Mouse (Mus musculus): ENCODE results near the gene Ccdc106. TPM values are rescaled to one million over a fixed set of nuclear protein-coding genes. Genes with fewer than 3 reads are reported as not detected.

Ccdc106 gene
- polyA plus RNA-seq, 1 experiment from 2014 or later, result 4.7 TPM

- Histone ChIP-seq H3K27me3 (ENCODE audit: poor library complexity, severe bottlenecking) (no peaks in the 10 kb centered on the region), H3K36me3 (replicated peaks) (peaks cover 60% of the 10 kb centered on the region), H3K27ac (no peak overlapping the region), H3K4me1 (no peaks in the 10 kb centered on the region), H3K9me3 (no peaks in the 10 kb centered on the region), H3K4me3 (no peak overlapping the region)
- DNase-seq (ENCODE audit: extremely low spot score, low spot score), result no peak
- WGBS, result 96% methylated on average over 5 of the region's 5 CpGs
Measured at GRCm38 (mm10) chr7:5098769-5099168, 78.4 kb downstream of the Ccdc106 start.

DNA sequence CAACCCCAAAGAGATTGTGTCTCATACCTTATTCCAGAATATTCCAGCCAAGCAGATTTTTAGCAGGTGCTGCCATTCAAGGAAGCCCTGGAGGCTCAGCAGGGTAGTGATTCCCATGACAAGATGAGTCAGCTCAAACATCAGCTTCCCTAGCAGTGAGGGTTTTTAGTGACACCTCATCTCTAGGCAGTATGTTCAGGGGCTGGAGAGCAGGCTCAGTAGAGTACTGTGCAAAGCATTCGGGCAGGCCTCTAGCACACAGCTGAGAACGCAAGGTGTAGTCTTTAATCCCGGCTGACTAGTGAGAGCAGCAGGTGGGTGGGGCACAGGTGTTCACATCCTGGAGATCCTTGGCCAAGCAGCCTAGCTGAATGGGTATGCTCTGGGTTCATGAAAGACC lies 79.4 kb downstream of the Ccdc106 start:
- Histone ChIP-seq H3K36me3 (replicated peaks) (peaks cover 50% of the 10 kb centered on the region), H3K27ac (no peak overlapping the region), H3K9me3 (no peaks in the 10 kb centered on the region), H3K4me1 (no peaks in the 10 kb centered on the region), H3K27me3 (ENCODE audit: poor library complexity, severe bottlenecking) (no peaks in the 10 kb centered on the region), H3K4me3 (no peak overlapping the region)
- DNase-seq (ENCODE audit: extremely low spot score, low spot score), result no peak
- WGBS, result 85% methylated on average over 3 of the region's 3 CpGs

DNA sequence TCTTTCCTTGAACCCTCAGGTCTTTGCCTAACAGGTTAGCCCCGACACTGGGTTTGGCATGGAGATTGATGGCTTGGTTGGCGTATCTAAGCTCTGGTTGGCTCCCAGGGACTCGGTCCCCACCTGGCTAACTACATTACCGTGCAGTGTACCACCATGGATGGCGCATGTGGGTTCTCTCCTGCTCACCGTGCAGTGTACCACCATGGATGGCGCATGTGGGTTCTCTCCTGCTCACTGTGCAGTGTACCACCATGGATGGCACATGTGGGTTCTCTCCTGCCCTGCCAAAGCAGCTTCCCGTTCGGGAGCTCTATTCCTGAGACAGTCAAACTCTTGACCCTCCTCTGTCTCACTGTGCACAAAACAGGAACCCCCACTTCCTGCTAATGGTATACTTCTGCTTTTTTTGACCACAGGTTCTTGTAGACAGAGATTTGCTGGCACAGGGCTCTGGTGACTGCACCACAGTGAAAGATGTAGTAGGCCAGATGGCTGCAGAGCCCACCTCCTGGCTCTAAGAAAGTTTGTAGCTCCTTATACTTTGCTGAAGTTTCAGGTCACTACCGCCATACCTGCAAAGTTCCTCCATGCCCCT lies 80.8 kb downstream of the Ccdc106 start:
- Histone ChIP-seq H3K4me3 (no peak overlapping the region), H3K9me3 (no peaks in the 10 kb centered on the region), H3K4me1 (no peaks in the 10 kb centered on the region), H3K27ac (no peak overlapping the region), H3K36me3 (replicated peaks) (peaks cover 36% of the 10 kb centered on the region), H3K27me3 (ENCODE audit: poor library complexity, severe bottlenecking) (no peaks in the 10 kb centered on the region)
- WGBS, result 90% methylated on average over 10 of the region's 10 CpGs
- no peak for DNase-seq (ENCODE audit: extremely low spot score, low spot score)

DNA sequence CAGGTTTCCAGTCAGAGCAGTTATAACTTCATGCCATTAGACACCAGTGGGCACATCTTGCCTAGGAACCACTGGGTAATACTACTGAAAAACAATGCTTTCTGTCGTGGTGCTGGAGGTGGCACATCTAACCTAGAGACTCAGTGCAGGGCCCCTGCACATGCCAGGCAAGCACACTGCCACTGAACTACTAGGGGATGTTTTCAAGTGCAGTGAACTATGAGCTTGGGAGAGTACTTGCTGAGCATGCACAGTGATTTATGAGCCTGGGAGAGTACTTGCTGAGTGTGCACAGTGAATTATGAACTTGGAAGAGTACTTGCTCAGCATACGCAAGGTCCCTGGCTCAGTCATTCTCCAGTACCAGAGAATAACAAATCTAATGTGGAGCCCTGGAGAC lies 82.2 kb downstream of the Ccdc106 start:
- Histone ChIP-seq H3K27ac (no peak overlapping the region), H3K27me3 (ENCODE audit: poor library complexity, severe bottlenecking) (no peaks in the 10 kb centered on the region), H3K36me3 (replicated peaks) (peaks cover 22% of the 10 kb centered on the region), H3K4me1 (no peaks in the 10 kb centered on the region), H3K9me3 (no peaks in the 10 kb centered on the region), H3K4me3 (no peak overlapping the region)
- DNase-seq (ENCODE audit: extremely low spot score, low spot score), result no peak
- WGBS, result 88% methylated on average over 2 of the region's 2 CpGs

DNA sequence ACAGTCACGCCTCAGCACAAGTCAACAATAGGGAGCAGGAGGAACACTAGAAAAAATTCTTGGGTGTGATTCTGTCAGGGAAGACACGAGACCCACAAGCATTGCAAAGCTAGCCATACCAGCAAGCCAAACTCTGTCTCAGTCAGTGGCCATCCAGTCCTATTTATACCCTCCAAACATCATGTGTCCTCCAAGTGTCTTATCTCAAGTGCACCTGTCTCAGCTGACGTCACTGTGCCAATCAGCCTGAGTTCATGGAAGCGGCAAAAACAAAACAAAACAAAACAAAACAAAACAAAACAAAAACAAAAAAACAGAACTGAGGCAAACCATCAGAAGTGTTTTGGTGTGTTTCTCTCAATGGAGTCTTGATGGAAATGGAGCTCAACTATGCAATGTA lies 87.9 kb downstream of the Ccdc106 start:
- no peaks in the 10 kb centered on the region for H3K27me3 ChIP-seq (ENCODE audit: poor library complexity, severe bottlenecking)
- peaks cover 4% of the 10 kb centered on the region; the same call in 1 of the 2 replicates for H3K9me3 ChIP-seq
- H3K4me1 ChIP-seq, result no peaks in the 10 kb centered on the region
- H3K4me3 ChIP-seq, result no peak overlapping the region
- DNase-seq (ENCODE audit: extremely low spot score, low spot score), result no peak
- WGBS, result 88% methylated on average over 4 of the region's 4 CpGs
- H3K27ac ChIP-seq, result no peak overlapping the region
- no peaks in the 10 kb centered on the region for H3K36me3 ChIP-seq (replicated peaks)

GRCm38 (mm10) chr7:5109301-5109700 lies 88.9 kb downstream of the Ccdc106 start:
- DNase-seq (ENCODE audit: extremely low spot score, low spot score), result no peak
- Histone ChIP-seq H3K27ac (no peak overlapping the region), H3K4me3 (no peak overlapping the region), H3K9me3 (peaks cover 4% of the 10 kb centered on the region; the same call in 1 of the 2 replicates), H3K27me3 (ENCODE audit: poor library complexity, severe bottlenecking) (no peaks in the 10 kb centered on the region), H3K4me1 (no peaks in the 10 kb centered on the region), H3K36me3 (replicated peaks) (no peaks in the 10 kb centered on the region)
- WGBS, result 82% methylated on average over 8 of the region's 8 CpGs

Other genes with a start within 250 kb of the Ccdc106 start
- not detected in 2 replicates for gene Fam71e2, start 249.3 kb upstream of the Ccdc106 start, polyA plus RNA-seq (2016; fragmentation: Nextera tagmentation; extraction: Ambion mirVana)
- gene Il11, start 237.7 kb upstream of the Ccdc106 start, polyA plus RNA-seq (2016; fragmentation: Nextera tagmentation; extraction: Ambion mirVana), result not detected in 2 replicates
- gene Tmem190, start 237.6 kb upstream of the Ccdc106 start, polyA plus RNA-seq (2016; fragmentation: Nextera tagmentation; extraction: Ambion mirVana), result 0.34 TPM in 1 of 2 replicates, not detected in the other
- 3.9 and 4.4 TPM in 2 replicates for gene Tmem238, start 230.9 kb upstream of the Ccdc106 start, polyA plus RNA-seq (2016; fragmentation: Nextera tagmentation; extraction: Ambion mirVana)
- 374 and 397 TPM in 2 replicates for gene Rpl28, start 227.7 kb upstream of the Ccdc106 start, polyA plus RNA-seq (2016; fragmentation: Nextera tagmentation; extraction: Ambion mirVana)
- 399 and 408 TPM in 2 replicates for gene Ube2s, start 208.0 kb upstream of the Ccdc106 start, polyA plus RNA-seq (2016; fragmentation: Nextera tagmentation; extraction: Ambion mirVana)
- gene Shisa7, start 175.9 kb upstream of the Ccdc106 start, polyA plus RNA-seq (2016; fragmentation: Nextera tagmentation; extraction: Ambion mirVana), result 0.47 and 0.79 TPM in 2 replicates
- gene Isoc2b, start 150.3 kb upstream of the Ccdc106 start, polyA plus RNA-seq (2016; fragmentation: Nextera tagmentation; extraction: Ambion mirVana), result 2.6 and 2.9 TPM in 2 replicates
- 0.73 and 1.0 TPM in 2 replicates for gene Isoc2a, start 143.4 kb upstream of the Ccdc106 start, polyA plus RNA-seq (2016; fragmentation: Nextera tagmentation; extraction: Ambion mirVana)
- 0.12 and 0.22 TPM in 2 replicates for gene Gm36210, start 114.0 kb upstream of the Ccdc106 start, polyA plus RNA-seq (2016; fragmentation: Nextera tagmentation; extraction: Ambion mirVana)
- 4.1 and 4.2 TPM in 2 replicates for gene Zfp628, start 105.3 kb upstream of the Ccdc106 start, polyA plus RNA-seq (2016; fragmentation: Nextera tagmentation; extraction: Ambion mirVana)
- 8.1 and 8.3 TPM in 2 replicates for gene Nat14, start 98.5 kb upstream of the Ccdc106 start, polyA plus RNA-seq (2016; fragmentation: Nextera tagmentation; extraction: Ambion mirVana)
- 1.2 and 1.3 TPM in 2 replicates for gene Ssc5d, start 94.8 kb upstream of the Ccdc106 start, polyA plus RNA-seq (2016; fragmentation: Nextera tagmentation; extraction: Ambion mirVana)
- gene Sbk2, start 56.1 kb upstream of the Ccdc106 start, polyA plus RNA-seq (2016; fragmentation: Nextera tagmentation; extraction: Ambion mirVana), result 0.11 TPM in 1 of 2 replicates, not detected in the other
- gene Sbk3, start 49.4 kb upstream of the Ccdc106 start, polyA plus RNA-seq (2016; fragmentation: Nextera tagmentation; extraction: Ambion mirVana), result 0.10 TPM in 1 of 2 replicates, not detected in the other
- gene Zfp579, start 24.4 kb upstream of the Ccdc106 start, polyA plus RNA-seq (2016; fragmentation: Nextera tagmentation; extraction: Ambion mirVana), result 27.3 and 28.7 TPM in 2 replicates
- gene Zfp524, start 6.1 kb upstream of the Ccdc106 start, polyA plus RNA-seq (2016; fragmentation: Nextera tagmentation; extraction: Ambion mirVana), result 8.4 and 9.4 TPM in 2 replicates
- gene Fiz1, start 5.9 kb upstream of the Ccdc106 start, polyA plus RNA-seq (2016; fragmentation: Nextera tagmentation; extraction: Ambion mirVana), result 54.0 and 54.1 TPM in 2 replicates
- gene Gm44973, start 5.1 kb upstream of the Ccdc106 start, polyA plus RNA-seq (2016; fragmentation: Nextera tagmentation; extraction: Ambion mirVana), result 1.0 and 1.1 TPM in 2 replicates
- gene Zfp865, start 177 bp upstream of the Ccdc106 start, polyA plus RNA-seq (2016; fragmentation: Nextera tagmentation; extraction: Ambion mirVana), result 5.1 and 5.7 TPM in 2 replicates
- gene 4632433K11Rik, start 13.6 kb downstream of the Ccdc106 start, polyA plus RNA-seq (2016; fragmentation: Nextera tagmentation; extraction: Ambion mirVana), result not detected in 2 replicates
- gene Zfp784, start 17.9 kb downstream of the Ccdc106 start, polyA plus RNA-seq (2016; fragmentation: Nextera tagmentation; extraction: Ambion mirVana), result 3.0 and 3.8 TPM in 2 replicates
- 38.0 and 38.8 TPM in 2 replicates for gene Zfp580, start 31.0 kb downstream of the Ccdc106 start, polyA plus RNA-seq (2016; fragmentation: Nextera tagmentation; extraction: Ambion mirVana)
- 181 and 196 TPM in 2 replicates for gene U2af2, start 41.6 kb downstream of the Ccdc106 start, polyA plus RNA-seq (2016; fragmentation: Nextera tagmentation; extraction: Ambion mirVana)
- 53.5 and 54.6 TPM in 2 replicates for gene Epn1, start 59.7 kb downstream of the Ccdc106 start, polyA plus RNA-seq (2016; fragmentation: Nextera tagmentation; extraction: Ambion mirVana)
- not detected in 2 replicates for gene Rfpl4, start 96.4 kb downstream of the Ccdc106 start, polyA plus RNA-seq (2016; fragmentation: Nextera tagmentation; extraction: Ambion mirVana)
- gene Rasl2-9, start 105.4 kb downstream of the Ccdc106 start, polyA plus RNA-seq (2016; fragmentation: Nextera tagmentation; extraction: Ambion mirVana), result 0.24 TPM in 1 of 2 replicates, not detected in the other
- gene Vmn1r55, start 129.1 kb downstream of the Ccdc106 start, polyA plus RNA-seq (2016; fragmentation: Nextera tagmentation; extraction: Ambion mirVana), result 0.01 TPM in 1 of 2 replicates, not detected in the other
- gene Vmn1r56, start 176.2 kb downstream of the Ccdc106 start, polyA plus RNA-seq (2016; fragmentation: Nextera tagmentation; extraction: Ambion mirVana), result not detected in 2 replicates
- gene Vmn1r57, start 197.9 kb downstream of the Ccdc106 start, polyA plus RNA-seq (2016; fragmentation: Nextera tagmentation; extraction: Ambion mirVana), result not detected in 2 replicates

All from forebrain, embryonic 10.5 days (tissue).